Mouse (Mus musculus) small intestine, adult 2 months (tissue): ENCODE data around the gene 5730522E02Rik.

Source experiments
- CTCF ChIP-seq: fragments of 200-500 bp; IDR thresholded peaks from 2 replicates; pipeline ENCODE4 v1.5.1; 2012; ENCODE audit warnings: low read depth, mild to moderate bottlenecking, control low read depth, inconsistent platforms, low read length, moderate library complexity, mixed read lengths; ENCODE audit not compliant: insufficient replicate concordance, insufficient read length; ENCODE audit errors: extremely low read depth
- POLR2A ChIP-seq: fragments of 200-500 bp; IDR thresholded peaks from 2 replicates; pipeline ENCODE4 v1.6.1; 2012; ENCODE audit warnings: low read depth, mild to moderate bottlenecking, control low read depth, inconsistent platforms, low read length, moderate library complexity

GRCm38 (mm10) chr11:26229895-26230294 lies 19.3 kb upstream of the 5730522E02Rik start:
- TF ChIP-seq CTCF (no peak), POLR2A (no peak)
